Mouse (Mus musculus): ENCODE data around the gene Mrpl18. TPM values are rescaled to one million over a fixed set of nuclear protein-coding genes. Genes with fewer than 3 reads are reported as not detected.
"Not testable (repeated sequence)": the region's sequence is repeated elsewhere in the genome, so short reads cannot be mapped to it uniquely, and the experiment has no call there.

Gene Mrpl18
- polyA plus RNA-seq, 1 experiment from 2014 or later, result 56.2 TPM

- not testable (repeated sequence) for H3K4me3 ChIP-seq (ENCODE audit: inconsistent target); H3K36me3 ChIP-seq (ENCODE audit: inconsistent target); H3K27ac ChIP-seq; H3K79me2 ChIP-seq (ENCODE audit: inconsistent target)
- WGBS (ENCODE audit: missing documents), result 92% methylated on average over 2 of the region's 2 CpGs
Measured at GRCm38 (mm10) chr17:12898607-12899006, 17.5 kb downstream of the Mrpl18 start.

GRCm38 (mm10) chr17:12897674-12898073, 18.5 kb downstream of the Mrpl18 start:
- Histone ChIP-seq H3K27ac (no peak overlapping the region), H3K36me3 (ENCODE audit: inconsistent target) (no peaks in the 10 kb centered on the region), H3K4me3 (ENCODE audit: inconsistent target) (no peak overlapping the region), H3K79me2 (ENCODE audit: inconsistent target) (no peaks in the 10 kb centered on the region)
- 92% methylated on average over 5 of the region's 5 CpGs for WGBS (ENCODE audit: missing documents)

- Histone ChIP-seq H3K27ac (no peak overlapping the region), H3K36me3 (ENCODE audit: inconsistent target) (no peaks in the 10 kb centered on the region), H3K79me2 (ENCODE audit: inconsistent target) (no peaks in the 10 kb centered on the region), H3K4me3 (ENCODE audit: inconsistent target) (no peak overlapping the region)
- 95% methylated on average over 9 of the region's 9 CpGs for WGBS (ENCODE audit: missing documents)
Measured at GRCm38 (mm10) chr17:12892033-12892432, 24.1 kb downstream of the Mrpl18 start.

GRCm38 (mm10) chr17:12891054-12891453, 25.1 kb downstream of the Mrpl18 start:
- Histone ChIP-seq H3K79me2 (ENCODE audit: inconsistent target) (no peaks in the 10 kb centered on the region), H3K36me3 (ENCODE audit: inconsistent target) (no peaks in the 10 kb centered on the region), H3K27ac (no peak overlapping the region), H3K4me3 (ENCODE audit: inconsistent target) (no peak overlapping the region)
- 100% methylated on average over 3 of the region's 4 CpGs for WGBS (ENCODE audit: missing documents)

- Histone ChIP-seq H3K4me3 (ENCODE audit: inconsistent target) (no peak overlapping the region), H3K27ac (no peak overlapping the region), H3K79me2 (ENCODE audit: inconsistent target) (no peaks in the 10 kb centered on the region), H3K36me3 (ENCODE audit: inconsistent target) (no peaks in the 10 kb centered on the region)
- WGBS (ENCODE audit: missing documents), result 87% methylated on average over 15 of the region's 15 CpGs
Measured at GRCm38 (mm10) chr17:12887021-12887775, 28.9 kb downstream of the Mrpl18 start.

GRCm38 (mm10) chr17:12886620-12887019, 29.5 kb downstream of the Mrpl18 start:
- H3K4me3 ChIP-seq (ENCODE audit: inconsistent target), result no peak overlapping the region
- 43% methylated on average over 6 of the region's 6 CpGs for WGBS (ENCODE audit: missing documents)
- no peak overlapping the region for H3K27ac ChIP-seq

GRCm38 (mm10) chr17:12881216-12881615, 34.9 kb downstream of the Mrpl18 start:
- no peak overlapping the region for H3K4me3 ChIP-seq (ENCODE audit: inconsistent target)

More at GRCm38 (mm10) chr17:12886620-12887019, 29.5 kb downstream of the Mrpl18 start:
- Histone ChIP-seq H3K36me3 (ENCODE audit: inconsistent target) (no peaks in the 10 kb centered on the region), H3K79me2 (ENCODE audit: inconsistent target) (no peaks in the 10 kb centered on the region)

GRCm38 (mm10) chr17:12880178-12880577, 36.0 kb downstream of the Mrpl18 start:
- 4% methylated on average over 14 of the region's 14 CpGs for WGBS (ENCODE audit: missing documents)
- Histone ChIP-seq H3K36me3 (ENCODE audit: inconsistent target) (no peaks in the 10 kb centered on the region), H3K4me3 (ENCODE audit: inconsistent target) (no peak overlapping the region), H3K79me2 (ENCODE audit: inconsistent target) (no peaks in the 10 kb centered on the region), H3K27ac (no peak overlapping the region)

More at GRCm38 (mm10) chr17:12881216-12881615, 34.9 kb downstream of the Mrpl18 start:
- 100% methylated on average over 1 of the region's 1 CpGs for WGBS (ENCODE audit: missing documents)
- Histone ChIP-seq H3K36me3 (ENCODE audit: inconsistent target) (no peaks in the 10 kb centered on the region), H3K27ac (no peak overlapping the region), H3K79me2 (ENCODE audit: inconsistent target) (no peaks in the 10 kb centered on the region)

- Histone ChIP-seq H3K79me2 (ENCODE audit: inconsistent target) (no peaks in the 10 kb centered on the region), H3K27ac (no peak within 1 kb of the TSS), H3K4me3 (ENCODE audit: inconsistent target) (no peak within 1 kb of the TSS), H3K36me3 (ENCODE audit: inconsistent target) (no peaks in the 10 kb centered on the region)
- WGBS (ENCODE audit: missing documents), result 74% methylated on average over 5 of the region's 5 CpGs
Measured at GRCm38 (mm10) chr17:12875734-12876133, 40.4 kb downstream of the Mrpl18 start, which contains the start of gene Mrgprh. Mrgprh (plus strand) TSS chr17:12876034.

GRCm38 (mm10) chr17:12872275-12873028, 43.7 kb downstream of the Mrpl18 start:
- Histone ChIP-seq H3K27ac (no peak overlapping the region), H3K79me2 (ENCODE audit: inconsistent target) (no peaks in the 10 kb centered on the region), H3K36me3 (ENCODE audit: inconsistent target) (no peaks in the 10 kb centered on the region), H3K4me3 (ENCODE audit: inconsistent target) (no peak overlapping the region)
- WGBS (ENCODE audit: missing documents), result 22% methylated on average over 16 of the region's 16 CpGs

GRCm38 (mm10) chr17:12868640-12869039, 47.5 kb downstream of the Mrpl18 start:
- H3K36me3 ChIP-seq (ENCODE audit: inconsistent target), result no peaks in the 10 kb centered on the region
- no peaks in the 10 kb centered on the region for H3K79me2 ChIP-seq (ENCODE audit: inconsistent target)
- 30% methylated on average over 4 of the region's 4 CpGs for WGBS (ENCODE audit: missing documents)
- H3K4me3 ChIP-seq (ENCODE audit: inconsistent target), result no peak overlapping the region
- no peak overlapping the region for H3K27ac ChIP-seq

- Histone ChIP-seq H3K4me3 (ENCODE audit: inconsistent target) (no peak within 1 kb of the TSS), H3K27ac (no peak within 1 kb of the TSS), H3K79me2 (ENCODE audit: inconsistent target) (no peaks in the 10 kb centered on the region), H3K36me3 (ENCODE audit: inconsistent target) (no peaks in the 10 kb centered on the region)
- WGBS (ENCODE audit: missing documents), result 83% methylated on average over 2 of the region's 2 CpGs
Measured at GRCm38 (mm10) chr17:12868043-12868442, 48.1 kb downstream of the Mrpl18 start, which contains the start of gene Mas1. Mas1 (minus strand) TSS chr17:12868143.

- WGBS (ENCODE audit: missing documents), result 84% methylated on average over 10 of the region's 10 CpGs
- H3K4me3 ChIP-seq (ENCODE audit: inconsistent target), result no peak overlapping the region
- no peak overlapping the region for H3K27ac ChIP-seq
- H3K36me3 ChIP-seq (ENCODE audit: inconsistent target), result no peaks in the 10 kb centered on the region
- H3K79me2 ChIP-seq (ENCODE audit: inconsistent target), result no peaks in the 10 kb centered on the region
Measured at GRCm38 (mm10) chr17:12866853-12867252, 49.3 kb downstream of the Mrpl18 start.

GRCm38 (mm10) chr17:12865407-12865806, 50.7 kb downstream of the Mrpl18 start:
- Histone ChIP-seq H3K36me3 (ENCODE audit: inconsistent target) (no peaks in the 10 kb centered on the region), H3K79me2 (ENCODE audit: inconsistent target) (no peaks in the 10 kb centered on the region), H3K4me3 (ENCODE audit: inconsistent target) (no peak overlapping the region), H3K27ac (no peak overlapping the region)
- WGBS (ENCODE audit: missing documents), result 95% methylated on average over 3 of the region's 3 CpGs

- H3K79me2 ChIP-seq (ENCODE audit: inconsistent target), result no peaks in the 10 kb centered on the region
Measured at GRCm38 (mm10) chr17:12864111-12864510, 52.0 kb downstream of the Mrpl18 start.

More at GRCm38 (mm10) chr17:12864111-12864510, 52.0 kb downstream of the Mrpl18 start:
- Histone ChIP-seq H3K36me3 (ENCODE audit: inconsistent target) (no peaks in the 10 kb centered on the region), H3K27ac (no peak overlapping the region), H3K4me3 (ENCODE audit: inconsistent target) (no peak overlapping the region)

Data from macrophage (primary cell).